Comparison of ENCODE assay signal across 10 mouse cellular contexts in genomic region chr1:154917438-154917837, GRCm38 (mm10). TPM values are rescaled to one million over a fixed set of nuclear protein-coding genes. Genes with fewer than 3 reads are reported as not detected.
A peak's percentile ranks its signal among the peaks of the same experiment; 100 is the strongest.
DNase-seq lines count a peak whose midpoint lies in the region; ATAC-seq lines count a peak whose summit lies in the region.
"Had no signal": no experiment of that assay in that cellular context is flagged by ENCODE, and none has a peak within 500 bp of the region (broad histone marks: within the 10 kb centered on the region; RNA-seq: fewer than 3 reads in every experiment).

No protein-coding gene starts in this region.

- H3K4me2 ChIP-seq in forebrain, embryonic 16.5 days (ENCODE audit: low read length): no peak overlapping the region
- H3K4me2 ChIP-seq in midbrain, embryonic 14.5 days (ENCODE audit: low read length): no peak overlapping the region
- H3K4me2 ChIP-seq: kidney, embryonic 15.5 days had no signal

- DNase-seq in gastrocnemius, postnatal 14 days: peak; percentile 10
- DNase-seq in gastrocnemius, postnatal 4 days (ENCODE audit: low spot score in 2 of 2): no peak
- DNase-seq in left cerebral cortex, postnatal 4 days: peak; percentile 10
- no peak for DNase-seq in left cerebral cortex, postnatal 36 days (ENCODE audit: low spot score in 2 of 2)
- DNase-seq in NIH3T3 (ENCODE audit: low read depth): peak; percentile 33
- peak; percentile 31 to 40 for DNase-seq in heart, postnatal 14 days
- no peak for DNase-seq in midbrain, embryonic 14.5 days

- WGBS in forebrain, embryonic 16.5 days: 63% methylated on average over 6 of the region's 6 CpGs
- WGBS in midbrain, embryonic 14.5 days: 81% methylated on average over 6 of the region's 6 CpGs

- H3K27ac ChIP-seq in forebrain, embryonic 16.5 days (ENCODE audit: low read length): no peak overlapping the region
- H3K27ac ChIP-seq in midbrain, embryonic 14.5 days (replicated peaks; ENCODE audit: low read depth, low read length): no peak overlapping the region
- H3K27ac ChIP-seq: kidney, embryonic 15.5 days had no signal

- H3K9ac ChIP-seq in forebrain, embryonic 16.5 days (replicated peaks; ENCODE audit: low read depth, low read length): no peak overlapping the region
- no peak overlapping the region for H3K9ac ChIP-seq in midbrain, embryonic 14.5 days (replicated peaks; ENCODE audit: low read length)
- H3K9ac ChIP-seq: kidney, embryonic 15.5 days had no signal

- H3K4me3 ChIP-seq in forebrain, embryonic 16.5 days (replicated peaks; ENCODE audit: low read length): no peak overlapping the region
- no peak overlapping the region for H3K4me3 ChIP-seq in midbrain, embryonic 14.5 days (replicated peaks; ENCODE audit: low read depth, low read length)
- H3K4me3 ChIP-seq: kidney, embryonic 15.5 days had no signal

- H3K4me1 ChIP-seq in forebrain, embryonic 16.5 days (replicated peaks; ENCODE audit: control insufficient read depth, insufficient read depth, low read length): no peaks in the 10 kb centered on the region
- H3K4me1 ChIP-seq in midbrain, embryonic 14.5 days (ENCODE audit: control insufficient read depth, insufficient read depth, low read length): no peaks in the 10 kb centered on the region
- H3K4me1 ChIP-seq: kidney, embryonic 15.5 days had no signal

- H3K9me3 ChIP-seq in forebrain, embryonic 16.5 days (ENCODE audit: control insufficient read depth, low read length): no peaks in the 10 kb centered on the region
- no peaks in the 10 kb centered on the region for H3K9me3 ChIP-seq in midbrain, embryonic 14.5 days (ENCODE audit: control insufficient read depth, low read length)
- H3K9me3 ChIP-seq: kidney, embryonic 15.5 days had no signal

- ATAC-seq in forebrain, embryonic 16.5 days: no peak
- ATAC-seq in midbrain, embryonic 14.5 days (ENCODE audit: low FRiP score, low TSS enrichment): no peak
- ATAC-seq: midbrain, embryonic 16.5 days had no signal

- intact Hi-C loops in gastrocnemius, postnatal 14 days (cut with DNase I; ENCODE audit: low total_unique reads): no loop called here
- intact Hi-C loops in left cerebral cortex, postnatal 4 days (cut with DNase I): no loop called here
- intact Hi-C loops in left cerebral cortex, postnatal 36 days (cut with DNase I): no loop called here
- intact Hi-C loops in heart, postnatal 14 days (cut with DNase I): no loop called here

- no peaks in the 10 kb centered on the region for H3K36me3 ChIP-seq in forebrain, embryonic 16.5 days (ENCODE audit: control insufficient read depth, insufficient read depth)
- H3K36me3 ChIP-seq in midbrain, embryonic 14.5 days (ENCODE audit: control insufficient read depth, insufficient read depth, low read length): no peaks in the 10 kb centered on the region
- H3K36me3 ChIP-seq: kidney, embryonic 15.5 days had no signal

- no peaks in the 10 kb centered on the region for H3K27me3 ChIP-seq in forebrain, embryonic 16.5 days (replicated peaks; ENCODE audit: control insufficient read depth, insufficient read depth, low read length)
- no peaks in the 10 kb centered on the region for H3K27me3 ChIP-seq in midbrain, embryonic 14.5 days (ENCODE audit: control insufficient read depth, insufficient read depth, low read length)
- H3K27me3 ChIP-seq: kidney, embryonic 15.5 days had no signal

RNA-seq across cellular contexts. Expression of gene Cacna1e, which starts 33.1 kb away (rescaled TPM):
- total RNA-seq in gastrocnemius, postnatal 14 days (2021): under 1 TPM; 0.16 to 0.31 TPM
- under 1 TPM; 0.34 to 0.66 TPM for total RNA-seq in gastrocnemius, postnatal 4 days (2021)
- 100 to 1,000 TPM; 121 to 122 TPM for total RNA-seq in left cerebral cortex, postnatal 4 days (2021)
- 100 to 1,000 TPM; 146 to 202 TPM for total RNA-seq in left cerebral cortex, postnatal 36 days (2021)
- 1 to 10 TPM in 1 of 2 experiments, under 1 TPM in 1; 0.38 to 1.1 TPM for total RNA-seq in heart, postnatal 14 days (2021)
- polyA plus RNA-seq in forebrain, embryonic 16.5 days (2015; fragmentation: Nextera tagmentation; extraction: Ambion mirVana): 12.0 and 18.9 TPM in 2 replicates
- 16.8 and 19.2 TPM in 2 replicates for polyA plus RNA-seq in midbrain, embryonic 14.5 days (2014; fragmentation: Nextera tagmentation; extraction: Ambion mirVana)

Comparison
In these comparisons a context has a peak if more than half of its experiments do, and no peak if none do; other contexts are left out.
1. DNase-seq: peak in gastrocnemius, postnatal 14 days (single experiment), left cerebral cortex, postnatal 4 days (single experiment), NIH3T3 (single experiment) and heart, postnatal 14 days (2 of 2); none in gastrocnemius, postnatal 4 days (0 of 2), left cerebral cortex, postnatal 36 days (0 of 2) and midbrain, embryonic 14.5 days (single experiment).
2. RNA of gene Cacna1e, which starts 33.1 kb away (total RNA-seq): 146 to 202 TPM in left cerebral cortex, postnatal 36 days and 121 to 122 TPM in left cerebral cortex, postnatal 4 days; 0.38 to 1.1 TPM in heart, postnatal 14 days, 0.34 to 0.66 TPM in gastrocnemius, postnatal 4 days and 0.16 to 0.31 TPM in gastrocnemius, postnatal 14 days; every median in the first group is over 10 times any median in the second.